In the genomic region with DNA sequence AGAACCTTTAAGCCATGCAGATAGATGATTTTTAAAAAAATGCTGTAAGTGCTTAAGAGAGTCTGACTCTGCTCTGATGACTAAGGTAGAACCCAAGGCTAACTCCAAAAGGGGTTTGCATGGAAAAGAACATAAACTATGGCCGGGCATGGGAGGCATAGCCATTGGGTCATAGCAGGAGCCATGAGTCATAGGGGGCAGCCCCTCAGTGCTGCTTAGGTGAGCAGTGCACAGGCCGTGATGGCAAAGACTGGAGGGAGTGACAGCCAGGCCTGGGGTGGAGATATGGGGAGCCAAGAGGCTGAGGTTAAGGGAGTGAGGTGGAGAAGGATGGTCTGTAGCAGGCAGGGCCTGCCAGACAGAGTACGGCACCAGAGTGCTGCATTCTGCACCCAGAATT, we compare ENCODE assay signal across 18 mouse cellular contexts. TPM values are rescaled to one million over a fixed set of nuclear protein-coding genes. Genes with fewer than 3 reads are reported as not detected.
A peak's percentile ranks its signal among the peaks of the same experiment; 100 is the strongest.
DNase-seq lines count a peak whose midpoint lies in the region; ATAC-seq lines count a peak whose summit lies in the region.
"Had no signal": no experiment of that assay in that cellular context is flagged by ENCODE, and none has a peak within 500 bp of the region (broad histone marks: within the 10 kb centered on the region; RNA-seq: fewer than 3 reads in every experiment).

No protein-coding gene starts in this region.

- 77% methylated on average over 3 of the region's 3 CpGs for WGBS in limb, embryonic 15.5 days
- 83% methylated on average over 3 of the region's 3 CpGs for whole genome bisulfite sequencing in limb, embryonic 10.5 days

- no peak overlapping the region for H3K4me3 ChIP-seq in limb, embryonic 15.5 days
- no peak overlapping the region for H3K4me3 ChIP-seq in limb, embryonic 10.5 days
- H3K4me3 ChIP-seq: embryonic facial prominence, embryonic 10.5 days; embryonic facial prominence, embryonic 12.5 days; forebrain, embryonic 13.5 days; forebrain, embryonic 15.5 days had no signal

- peak; percentile 41 for DNase-seq in adrenal gland, adult 2 months
- no peak for DNase-seq in adrenal gland, adult 18-20 months (ENCODE audit: low spot score in 2 of 2)
- no peak for DNase-seq in limb, embryonic 10.5 days (ENCODE audit: low spot score)
- DNase-seq in 3T3-L1 (ENCODE audit: low read depth, low spot score), result peak; percentile 25
- no peak for DNase-seq in right cerebral cortex, postnatal 10 days (ENCODE audit: low spot score in 2 of 2)
- DNase-seq: adrenal gland, adult 8-10 months; cerebellum, adult 11-12 months; cerebellum, adult 9-10 months had no signal

- H3K27me3 ChIP-seq in limb, embryonic 15.5 days, result no peaks in the 10 kb centered on the region
- no peaks in the 10 kb centered on the region for H3K27me3 ChIP-seq in limb, embryonic 10.5 days (ENCODE audit: low read depth, poor library complexity, severe bottlenecking)
- H3K27me3 ChIP-seq: embryonic facial prominence, embryonic 12.5 days; forebrain, embryonic 13.5 days; forebrain, embryonic 15.5 days; Patski had no signal

- no peaks in the 10 kb centered on the region for H3K9me3 ChIP-seq in limb, embryonic 15.5 days
- no peaks in the 10 kb centered on the region for H3K9me3 ChIP-seq in limb, embryonic 10.5 days (replicated peaks)
- H3K9me3 ChIP-seq: embryonic facial prominence, embryonic 10.5 days; embryonic facial prominence, embryonic 12.5 days; forebrain, embryonic 13.5 days; forebrain, embryonic 15.5 days; G1E had no signal

- H3K9ac ChIP-seq in limb, embryonic 15.5 days, result 0 out of 2 replicates have a peak overlapping the region, but pooled peaks have one; percentile 7
- H3K9ac ChIP-seq: embryonic facial prominence, embryonic 12.5 days; forebrain, embryonic 13.5 days; forebrain, embryonic 15.5 days; forebrain, postnatal 0 days had no signal

- no peak overlapping the region for H3K27ac ChIP-seq in limb, embryonic 15.5 days
- no peak overlapping the region for H3K27ac ChIP-seq in limb, embryonic 10.5 days
- H3K27ac ChIP-seq: embryonic facial prominence, embryonic 10.5 days; embryonic facial prominence, embryonic 12.5 days; forebrain, embryonic 13.5 days; forebrain, embryonic 15.5 days had no signal

- no peaks in the 10 kb centered on the region for H3K36me3 ChIP-seq in limb, embryonic 15.5 days
- no peaks in the 10 kb centered on the region for H3K36me3 ChIP-seq in limb, embryonic 10.5 days
- H3K36me3 ChIP-seq: embryonic facial prominence, embryonic 10.5 days; embryonic facial prominence, embryonic 12.5 days; forebrain, embryonic 15.5 days; G1E had no signal

- no peak overlapping the region for H3K4me2 ChIP-seq in limb, embryonic 15.5 days
- H3K4me2 ChIP-seq: embryonic facial prominence, embryonic 12.5 days; forebrain, embryonic 13.5 days; forebrain, embryonic 15.5 days had no signal

- peaks cover 7% of the 10 kb centered on the region; the same call in 1 of the 2 replicates for H3K4me1 ChIP-seq in limb, embryonic 15.5 days
- peaks cover 7% of the 10 kb centered on the region for H3K4me1 ChIP-seq in limb, embryonic 10.5 days

- ATAC-seq in limb, embryonic 15.5 days (ENCODE audit: insufficient number of reproducible peaks, low FRiP score, low TSS enrichment, low read depth), result no peak
- ATAC-seq: forebrain, embryonic 13.5 days; forebrain, embryonic 15.5 days; forebrain, postnatal 0 days; Patski had no signal

RNA-seq across cellular contexts. Expression of a gene that starts 18.0 kb away (rescaled TPM):
- total RNA-seq in adrenal gland, adult 2 months (2021), result 1 to 10 TPM in 1 of 2 experiments, under 1 TPM in 1; 0.35 to 1.1 TPM
- 0.35 and 0.77 TPM in 2 replicates for polyA plus RNA-seq in adrenal gland, adult 2 months (2012; rRNA removed)
- total RNA-seq in adrenal gland, adult 18-20 months (2021), result under 1 TPM in 1 of 2 experiments, not detected in 1; 0.63 TPM
- polyA plus RNA-seq in limb, embryonic 15.5 days (2015; fragmentation: Nextera tagmentation; extraction: Ambion mirVana), result 0.05 TPM in 1 of 2 replicates, not detected in the other
- not detected in 2 replicates for polyA plus RNA-seq in limb, embryonic 10.5 days (2016; fragmentation: Nextera tagmentation; extraction: Ambion mirVana)
- total RNA-seq: forebrain, postnatal 0 days; G1E had no signal
- polyA plus RNA-seq: embryonic facial prominence, embryonic 10.5 days; embryonic facial prominence, embryonic 14.5 days; forebrain, embryonic 11.5 days; forebrain, embryonic 13.5 days; forebrain, embryonic 15.5 days; G1E had no signal

RNA-seq across cellular contexts. Expression of a gene that starts 25.8 kb away (rescaled TPM):
- under 1 TPM; 0.31 to 0.37 TPM for total RNA-seq in adrenal gland, adult 2 months (2021)
- 0.12 and 0.38 TPM in 2 replicates for polyA plus RNA-seq in adrenal gland, adult 2 months (2012; rRNA removed)
- under 1 TPM in 1 of 2 experiments, not detected in 1; 0.51 TPM for total RNA-seq in adrenal gland, adult 18-20 months (2021)
- 0.12 and 0.22 TPM in 2 replicates for polyA plus RNA-seq in limb, embryonic 15.5 days (2015; fragmentation: Nextera tagmentation; extraction: Ambion mirVana)
- 0.11 TPM in 1 of 2 replicates, not detected in the other for polyA plus RNA-seq in limb, embryonic 10.5 days (2016; fragmentation: Nextera tagmentation; extraction: Ambion mirVana)
- total RNA-seq: G1E had no signal
- polyA plus RNA-seq: G1E had no signal

RNA-seq across cellular contexts. Expression of a gene that starts 37.8 kb away (rescaled TPM):
- total RNA-seq in adrenal gland, adult 2 months (2021), result 100 to 1,000 TPM; 151 to 216 TPM
- 398 and 460 TPM in 2 replicates for polyA plus RNA-seq in adrenal gland, adult 2 months (2012; rRNA removed)
- total RNA-seq in adrenal gland, adult 18-20 months (2021), result 100 to 1,000 TPM; 172 to 220 TPM
- polyA plus RNA-seq in limb, embryonic 15.5 days (2015; fragmentation: Nextera tagmentation; extraction: Ambion mirVana), result 179 and 186 TPM in 2 replicates
- 296 and 308 TPM in 2 replicates for polyA plus RNA-seq in limb, embryonic 10.5 days (2016; fragmentation: Nextera tagmentation; extraction: Ambion mirVana)

RNA-seq across cellular contexts. Expression of a gene that starts 48.1 kb away (rescaled TPM):
- 10 to 100 TPM; 44.5 to 55.8 TPM for total RNA-seq in adrenal gland, adult 2 months (2021)
- polyA plus RNA-seq in adrenal gland, adult 2 months (2012; rRNA removed), result 19.4 and 25.9 TPM in 2 replicates
- total RNA-seq in adrenal gland, adult 18-20 months (2021), result 10 to 100 TPM; 39.5 to 61.6 TPM
- 40.8 and 46.8 TPM in 2 replicates for polyA plus RNA-seq in limb, embryonic 15.5 days (2015; fragmentation: Nextera tagmentation; extraction: Ambion mirVana)
- polyA plus RNA-seq in limb, embryonic 10.5 days (2016; fragmentation: Nextera tagmentation; extraction: Ambion mirVana), result 46.5 and 51.5 TPM in 2 replicates

Comparison
In these comparisons a context has a peak if more than half of its experiments do, and no peak if none do; other contexts are left out.
1. DNase-seq: peak in adrenal gland, adult 2 months (single experiment) and 3T3-L1 (single experiment); none in adrenal gland, adult 18-20 months (0 of 2), limb, embryonic 10.5 days (single experiment) and right cerebral cortex, postnatal 10 days (0 of 2).